Mouse (Mus musculus): Measurements from ENCODE around the gene Adam11.
A peak's percentile ranks its signal among the peaks of the same experiment; 100 is the strongest.

The Adam11 gene

DNA sequence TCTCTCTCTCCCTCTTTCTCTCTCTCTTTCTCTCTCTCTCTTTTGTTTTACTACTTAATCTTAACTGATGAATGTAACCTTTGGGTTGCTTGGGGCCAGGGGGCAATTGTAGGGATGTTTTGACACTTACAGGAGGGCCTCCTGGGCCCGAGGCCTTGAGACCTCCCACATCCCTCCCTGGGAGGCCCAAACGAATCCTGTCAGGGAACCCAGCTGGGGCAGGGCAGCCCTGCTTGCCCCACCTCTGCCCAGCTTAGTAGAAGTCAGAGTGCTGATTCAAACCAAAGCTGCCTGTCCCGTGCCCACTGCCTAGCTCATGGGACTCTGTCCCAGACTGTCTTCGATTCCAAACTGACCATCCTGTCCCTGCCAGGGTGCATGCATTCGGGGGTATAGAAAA is 17.4 kb downstream of the Adam11 start:
- no peak for DNase-seq (ENCODE audit: low spot score)

DNA sequence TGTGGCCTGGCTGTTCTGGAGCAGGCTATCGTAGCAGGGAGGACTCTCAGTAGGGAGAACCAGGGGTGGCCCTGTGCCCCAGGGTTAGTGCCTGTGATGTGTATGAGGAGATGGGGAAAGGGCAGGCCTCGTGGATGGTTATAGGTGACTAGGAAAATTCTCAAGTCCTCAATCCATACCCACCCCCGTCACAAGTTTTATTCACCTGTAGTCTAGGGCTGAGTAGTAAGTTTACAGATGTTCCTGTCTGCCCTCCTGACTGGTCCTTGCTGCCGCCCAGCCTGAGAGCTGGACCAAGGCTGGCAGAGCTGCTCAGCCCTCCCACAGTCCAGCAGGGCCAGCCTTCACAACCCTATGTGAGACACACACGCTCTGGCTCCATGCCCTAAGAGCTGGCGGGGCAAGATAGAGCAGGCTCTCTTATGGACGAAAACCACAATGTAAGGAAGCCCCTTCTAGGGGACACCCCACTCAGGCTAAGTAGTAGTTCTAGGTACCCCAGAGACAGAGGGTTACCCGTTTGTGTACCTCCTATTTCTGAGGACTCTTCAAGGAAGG is 17.9 kb downstream of the Adam11 start:
- no peak for DNase-seq (ENCODE audit: low spot score)

DNA sequence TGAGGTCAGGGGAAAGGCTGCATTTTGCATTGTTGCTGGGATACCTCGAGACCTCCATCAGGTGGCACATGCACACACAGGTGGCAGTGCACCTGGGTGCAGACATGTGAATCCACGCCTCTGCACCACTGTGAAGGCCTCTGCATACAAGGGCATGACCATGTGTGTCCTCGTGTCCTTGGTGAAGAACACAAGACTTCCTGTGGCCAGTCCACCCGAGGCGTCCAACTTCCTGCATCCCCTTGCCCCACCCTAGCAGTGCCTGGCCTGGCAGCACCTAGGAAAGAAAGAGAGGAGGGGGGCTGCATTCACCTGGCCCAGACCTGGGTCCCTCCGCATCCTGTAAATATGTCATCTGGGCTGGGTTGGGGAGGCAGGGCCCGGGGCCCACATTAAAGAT is 18.6 kb downstream of the Adam11 start:
- no peak for DNase-seq (ENCODE audit: low spot score)

DNA sequence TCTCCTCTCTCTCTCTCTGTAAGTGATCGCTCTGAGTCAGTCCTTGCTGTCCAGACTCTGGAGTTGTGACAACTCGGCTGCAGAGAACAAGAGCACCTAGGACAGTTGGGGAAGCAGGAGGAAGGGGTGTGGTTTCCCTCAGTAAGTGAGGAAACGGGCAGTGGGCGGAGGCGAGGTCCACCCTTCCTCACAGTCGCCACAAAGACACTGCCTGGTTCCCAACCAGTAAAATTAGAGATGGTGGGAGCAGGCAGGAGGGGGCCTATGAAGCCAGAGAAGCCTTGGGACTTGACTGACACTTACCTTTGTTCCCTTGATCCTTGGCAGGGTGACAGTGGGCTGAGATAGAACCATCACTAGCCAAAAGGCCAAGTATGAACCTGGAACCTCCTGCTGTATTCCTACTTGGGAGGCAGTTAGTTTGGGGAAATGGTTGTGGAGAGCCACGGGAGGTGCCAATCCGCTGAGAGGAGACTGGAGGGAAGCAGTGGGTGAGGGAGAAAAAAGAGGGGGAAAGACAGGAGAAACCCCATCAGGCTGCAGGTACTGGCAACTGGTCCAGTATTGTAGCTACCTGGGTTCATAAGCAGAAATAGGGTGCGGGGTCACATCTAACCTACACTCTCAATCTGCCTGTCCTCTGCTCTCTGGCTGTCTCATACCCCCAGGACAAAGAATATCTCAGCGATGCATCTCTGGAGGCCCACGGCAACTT is 19.2 kb downstream of the Adam11 start:
- no peak for DNase-seq (ENCODE audit: low spot score)

DNA sequence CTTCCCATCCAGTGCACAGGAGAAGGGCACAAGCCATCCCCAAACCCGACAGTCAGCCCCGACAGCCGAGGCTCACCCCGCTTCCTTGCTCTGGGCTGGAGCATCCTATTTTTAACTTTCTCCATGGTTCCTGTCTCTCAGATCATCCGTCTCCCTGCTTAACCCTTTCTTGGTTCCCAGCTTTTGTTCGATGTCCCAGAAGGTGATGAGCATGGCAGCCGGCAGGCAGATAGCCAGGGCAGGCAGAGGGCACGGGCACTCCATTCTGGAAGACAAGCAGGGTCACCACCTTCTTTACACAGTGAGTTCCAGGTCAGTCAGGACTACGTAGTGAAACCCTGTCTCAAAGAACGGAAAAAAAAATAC is 19.7 kb downstream of the Adam11 start:
- DNase-seq (ENCODE audit: low spot score) = no peak

DNA sequence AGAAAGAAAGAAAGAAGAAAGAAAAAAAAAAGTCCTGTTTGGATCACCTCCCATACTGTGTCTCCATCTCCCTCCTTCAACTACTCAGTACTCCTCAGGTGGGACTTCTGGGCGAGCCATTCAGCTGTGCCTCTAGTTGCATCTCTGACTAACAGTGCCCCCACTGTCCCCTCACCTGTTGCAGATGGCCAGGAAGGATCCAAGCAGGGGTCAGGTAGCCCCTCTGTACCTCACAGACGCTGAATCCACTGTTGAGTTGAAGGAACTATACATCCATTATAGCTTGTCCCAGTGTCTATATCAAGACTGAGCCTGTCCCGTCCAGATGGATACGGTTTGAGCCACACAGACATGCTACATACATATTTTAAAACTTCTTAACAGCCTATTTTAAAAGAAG is 20.3 kb downstream of the Adam11 start:
- DNase-seq (ENCODE audit: low spot score) = no peak

DNA sequence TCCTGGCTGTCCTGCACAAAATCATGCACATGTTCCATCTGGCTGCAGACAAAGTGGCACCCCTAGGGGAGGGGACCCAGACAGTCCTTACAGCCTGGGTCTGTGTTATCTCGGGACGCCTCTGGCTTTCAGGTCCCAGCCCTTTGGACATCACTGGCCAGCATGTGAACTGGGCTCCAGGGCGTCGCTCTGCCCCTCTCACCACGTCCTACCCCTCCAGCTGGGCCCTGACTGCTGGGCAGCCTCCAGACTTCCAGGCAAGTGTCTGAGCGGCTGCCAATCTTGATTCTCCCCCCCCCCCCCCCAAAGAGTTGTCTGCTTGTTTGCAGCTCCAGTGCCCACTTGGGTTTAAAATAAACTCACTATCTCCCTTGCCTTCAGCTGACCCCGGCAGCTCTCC is 22.2 kb downstream of the Adam11 start:
- DNase-seq (ENCODE audit: low spot score) = no peak

DNA sequence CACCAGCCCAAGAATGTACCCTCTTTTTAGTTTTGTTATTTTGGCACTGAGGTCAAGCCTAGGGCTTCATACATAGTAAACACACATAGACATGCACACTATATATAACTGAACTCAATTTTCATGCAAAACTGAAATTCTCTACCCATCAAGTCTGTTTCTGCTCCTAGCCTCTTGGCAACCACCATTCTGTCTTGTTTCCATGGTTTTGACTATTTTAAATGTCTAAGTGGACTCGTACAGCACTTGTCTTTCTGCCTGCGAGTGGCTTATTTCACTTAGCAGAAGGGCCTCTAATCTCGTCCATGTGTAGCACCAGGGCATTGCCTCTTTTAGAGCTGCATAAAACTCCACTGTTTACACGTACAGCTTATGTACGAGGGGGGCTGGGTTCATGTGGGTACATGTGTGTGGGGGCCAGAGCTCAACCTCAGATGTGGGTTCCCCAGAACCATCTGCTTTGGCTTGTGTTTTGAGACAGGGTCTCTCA is 26.5 kb downstream of the Adam11 start:
- DNase-seq (ENCODE audit: low spot score) = no peak

DNA sequence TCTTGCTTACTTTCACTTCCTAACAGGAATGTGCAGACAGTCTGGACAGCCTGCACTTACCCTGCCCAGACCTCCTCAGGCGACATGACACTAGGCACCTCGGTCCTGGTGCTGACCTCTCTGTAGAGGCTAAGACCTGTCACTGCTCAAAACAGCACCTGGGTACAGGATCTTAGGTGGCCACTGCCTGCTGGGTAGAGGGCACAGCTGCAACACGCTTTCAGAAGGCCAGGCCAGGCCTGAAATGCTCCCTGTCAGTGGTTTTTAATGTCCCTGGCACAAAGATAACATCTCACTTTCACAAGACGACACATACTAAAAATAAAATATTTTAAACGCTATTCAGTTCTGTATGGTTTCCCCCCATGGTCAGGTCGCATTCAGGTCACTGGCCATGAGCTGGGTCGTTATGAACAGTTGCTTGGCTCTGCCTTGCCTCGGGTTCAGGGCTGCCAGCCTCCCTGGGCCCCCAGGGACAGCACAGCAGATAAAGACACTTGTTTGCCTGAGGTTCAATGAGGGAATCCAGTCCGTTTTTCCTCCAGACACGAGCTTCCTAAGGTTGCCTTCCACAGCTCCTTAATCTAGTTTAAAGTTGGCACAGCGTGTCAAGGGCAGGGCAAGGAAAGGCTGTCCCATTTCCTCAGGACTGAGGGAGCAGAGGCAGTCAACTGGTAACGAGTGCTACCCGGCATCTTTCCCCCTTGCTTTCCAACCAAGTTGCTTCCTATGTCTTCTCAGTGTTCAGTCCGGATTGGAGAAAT is 30.6 kb downstream of the Adam11 start:
- DNase-seq (ENCODE audit: low spot score) = no peak

DNA sequence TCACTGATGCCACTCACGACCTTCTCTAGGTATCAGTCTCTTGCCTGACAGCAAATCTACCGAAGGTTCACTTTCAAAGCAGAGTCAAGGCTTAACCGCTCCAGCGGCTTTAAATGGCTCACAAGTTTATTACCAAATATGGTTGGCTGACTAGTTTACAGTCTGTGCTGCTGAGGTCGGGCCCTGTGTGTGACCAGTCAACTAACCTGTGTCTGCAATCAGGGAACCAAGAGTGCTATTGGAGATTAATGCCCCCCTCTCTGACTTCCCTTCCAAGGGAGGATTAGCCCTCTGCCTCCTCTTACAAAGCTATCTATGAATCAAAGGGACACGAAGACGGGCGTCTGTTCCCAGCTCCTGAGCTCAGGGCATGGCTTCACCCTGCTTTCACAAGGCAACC is 32.9 kb downstream of the Adam11 start:
- DNase-seq (ENCODE audit: low spot score) = no peak

- no peak for DNase-seq (ENCODE audit: low spot score)
These were observed 42.2 kb downstream of the Adam11 start for GRCm38 (mm10) chr11:102803453-102803852.

DNA sequence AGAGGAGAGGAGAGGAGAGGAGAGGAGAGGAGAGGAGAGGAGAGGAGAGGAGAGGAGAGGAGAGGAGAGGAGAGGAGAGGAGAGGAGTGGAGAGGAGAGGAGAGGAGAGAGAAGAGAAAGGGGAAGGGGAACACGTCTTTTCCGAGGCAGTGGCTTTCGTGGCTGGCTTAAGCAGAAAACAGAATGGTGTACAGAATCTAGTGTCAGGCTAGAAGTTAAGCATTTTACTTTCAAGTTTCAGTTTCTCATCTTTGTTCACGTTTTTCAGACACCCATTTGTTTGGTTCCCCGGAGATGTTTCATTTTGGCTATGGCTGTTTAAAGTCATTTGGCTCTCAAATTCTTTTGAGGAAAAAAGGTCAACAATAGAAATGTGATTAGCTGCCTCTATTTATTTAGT is 47.0 kb downstream of the Adam11 start:
- DNase-seq (ENCODE audit: low spot score) = no peak

DNA sequence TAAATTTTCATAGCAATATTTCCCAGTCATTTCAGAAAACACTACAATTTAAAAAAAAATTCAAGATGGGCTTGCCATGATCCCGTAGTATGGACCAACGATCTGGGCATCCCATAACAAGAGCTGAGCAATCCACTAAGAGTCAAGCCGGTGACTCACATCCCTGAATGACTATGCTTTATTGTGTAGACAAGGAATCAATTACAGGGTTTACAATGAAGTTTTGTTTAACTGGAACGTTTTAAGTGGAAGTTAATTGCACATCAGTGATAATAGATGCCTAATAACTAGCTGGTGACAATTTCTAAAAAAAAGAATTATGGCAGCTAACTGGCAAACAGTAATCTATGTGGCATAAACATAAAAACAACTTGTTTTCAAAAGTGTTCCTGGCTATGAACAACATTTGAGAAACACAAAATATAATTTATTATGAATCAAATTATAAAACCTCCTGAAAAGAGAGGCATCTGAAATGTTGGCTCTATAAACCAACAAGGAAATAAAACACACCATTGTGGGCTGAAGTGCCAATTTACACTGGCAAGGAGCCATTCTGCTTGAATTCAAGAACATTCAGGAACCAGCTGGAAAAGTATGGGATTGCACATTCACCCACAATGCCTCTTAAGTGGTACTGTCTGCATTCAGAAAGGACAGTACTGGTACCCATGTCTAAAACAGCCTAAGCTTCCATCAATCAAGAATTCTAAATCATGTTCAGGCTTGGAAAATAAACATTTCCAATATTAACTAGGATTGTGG is 49.7 kb downstream of the Adam11 start:
- no peak for DNase-seq (ENCODE audit: low spot score)

GRCm38 (mm10) chr11:102814881-102815280 is 53.6 kb downstream of the Adam11 start:
- DNase-seq (ENCODE audit: low spot score) = no peak

DNA sequence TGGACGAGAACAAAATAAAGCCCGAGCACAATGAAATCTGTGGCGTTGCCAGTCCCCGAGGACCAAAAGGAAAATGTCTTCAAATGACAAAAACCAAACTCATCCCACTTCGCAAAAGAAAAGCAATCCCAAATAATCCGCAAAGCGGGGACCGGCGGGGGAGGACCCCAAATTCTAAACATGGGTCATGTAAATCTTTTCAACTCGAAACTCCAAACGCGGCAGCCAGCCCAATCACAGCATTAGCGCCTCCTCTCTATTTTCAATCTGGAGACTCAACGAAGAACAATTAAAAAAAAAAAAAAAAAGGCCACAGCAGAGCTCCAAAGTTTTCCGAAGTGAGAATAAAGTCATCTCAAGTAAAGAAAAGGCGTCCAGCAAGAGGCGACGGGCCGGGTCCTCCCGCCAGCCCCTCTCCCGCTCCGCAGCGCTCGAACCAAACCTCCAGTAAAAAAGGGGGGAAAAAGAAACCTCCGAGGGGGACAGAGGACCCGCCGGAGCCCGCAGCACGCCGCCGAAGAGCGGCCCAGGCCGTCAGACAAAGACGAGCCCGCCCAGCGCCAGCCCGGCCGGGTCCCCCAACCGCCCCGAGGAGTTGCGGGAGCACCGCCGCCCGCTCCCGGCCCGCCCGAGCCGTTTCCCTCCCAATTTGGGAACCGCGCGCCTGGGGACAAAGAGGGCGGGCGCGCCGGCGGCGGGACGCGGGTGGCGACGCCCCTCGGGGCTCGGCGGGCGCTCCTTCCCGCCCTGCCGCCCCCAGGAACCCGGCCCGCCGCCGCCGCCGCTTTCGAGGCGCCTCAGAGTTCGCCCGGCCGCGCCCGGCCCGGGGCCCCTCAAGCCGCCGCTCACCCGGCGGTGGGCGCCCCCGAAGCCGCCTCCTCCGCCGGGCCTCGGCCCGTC is 57.1 kb downstream of the Adam11 start:
- peak; percentile 43 for DNase-seq (ENCODE audit: low spot score)

- DNase-seq (ENCODE audit: low spot score) = peak; percentile 81
These were observed 58.0 kb downstream of the Adam11 start, which contains the start of gene Gjc1 for GRCm38 (mm10) chr11:102819021-102819782. Gene Gjc1, minus strand, starts transcription at chr11:102819700.

DNA sequence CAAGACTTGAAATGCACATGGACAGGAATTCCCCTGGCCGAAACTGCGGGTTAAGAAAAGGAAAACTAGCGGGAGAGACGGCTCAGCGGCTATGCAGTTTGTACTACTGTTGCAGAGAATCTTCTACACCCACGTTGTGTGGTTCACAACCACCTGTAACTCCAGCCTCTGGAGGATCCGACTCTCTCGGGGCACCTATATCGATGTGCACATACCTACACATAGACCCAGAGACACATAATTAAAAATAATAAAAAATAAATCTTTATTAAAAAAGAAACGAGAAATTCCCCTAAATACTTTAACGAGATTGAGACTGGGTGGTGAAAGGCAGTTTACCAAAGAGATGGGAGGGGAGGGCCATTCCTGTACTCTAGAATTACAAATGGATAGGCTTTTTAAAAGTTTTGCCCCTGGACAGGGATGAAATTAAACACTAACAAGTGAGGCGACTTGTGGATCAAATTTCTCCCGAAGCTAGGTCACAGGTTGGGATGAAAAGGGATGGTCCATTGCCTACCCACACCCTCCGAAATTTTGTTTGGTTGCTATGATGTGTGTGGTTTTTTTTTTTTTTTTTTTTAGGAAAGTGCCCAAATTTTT is 58.6 kb downstream of the Adam11 start:
- DNase-seq (ENCODE audit: low spot score) = no peak

GRCm38 (mm10) chr11:102820432-102820831 is 59.2 kb downstream of the Adam11 start:
- peak; percentile 39 for DNase-seq (ENCODE audit: low spot score)

DNA sequence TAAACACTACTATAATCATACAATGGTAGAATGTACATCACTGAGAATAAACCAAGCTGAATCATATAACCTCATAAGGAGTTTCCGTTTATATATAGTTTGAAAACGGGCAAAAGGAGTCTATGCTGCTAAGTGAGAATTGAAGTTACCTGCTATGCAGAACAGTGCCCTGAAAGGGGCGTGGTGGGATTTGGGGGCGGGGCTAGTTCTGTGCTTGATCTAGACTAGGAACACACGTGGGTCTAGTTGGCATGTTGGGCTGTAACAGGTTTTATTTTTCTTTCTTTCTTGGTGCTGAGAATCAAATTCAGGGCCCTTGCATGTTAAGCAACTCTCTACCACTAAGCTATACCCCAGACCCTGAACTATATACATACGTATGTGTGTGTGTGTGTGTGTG is 60.0 kb downstream of the Adam11 start:
- no peak for DNase-seq (ENCODE audit: low spot score)

GRCm38 (mm10) chr11:102826476-102826875 is 65.2 kb downstream of the Adam11 start:
- DNase-seq (ENCODE audit: low spot score) = no peak

All from embryo, embryonic 10 days (tissue).